Mouse (Mus musculus) ES-Bruce4 (cell line): ENCODE data around the gene Dvl3.

Experiments
- CTCF ChIP-seq: IDR thresholded peaks from one replicate; pipeline ENCODE4 v1.8.1; 2011; ENCODE audit warnings: low read depth, low read length
- POLR2A ChIP-seq: IDR thresholded peaks from one replicate; pipeline ENCODE4 v1.8.1; 2011; ENCODE audit warnings: low read length; ENCODE audit not compliant: insufficient read depth

DNA sequence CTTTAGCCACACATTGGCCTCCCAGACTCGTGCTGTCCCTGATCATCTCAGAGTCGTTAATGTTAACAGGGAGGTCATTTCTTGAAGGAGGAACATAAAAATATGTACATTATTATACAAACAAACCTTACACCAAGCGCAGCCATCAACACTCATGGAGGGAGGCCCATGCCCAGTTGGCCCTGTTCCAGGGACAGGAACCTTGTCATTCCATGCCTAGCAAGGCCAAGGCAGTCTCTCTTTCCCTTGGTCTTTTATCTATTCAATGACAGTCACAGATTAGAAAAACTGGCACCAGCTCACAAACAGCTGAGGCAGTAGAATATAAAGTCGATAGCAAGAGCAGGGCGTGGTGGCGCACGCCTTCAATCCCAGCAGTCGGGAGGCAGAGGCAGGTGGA lies 42.6 kb upstream of the Dvl3 start:
- TF ChIP-seq CTCF, result no peak
- no peak for TF ChIP-seq POLR2A
